Mouse (Mus musculus): ENCODE measurements at regions not wholly inside any gene's neighbourhood (a gene's known extent, or its start where the extent isn't known, plus 50 kb on each side); places are given as distances from the start of the nearest gene placed in this dataset.

- WGBS = 87% methylated on average over 5 of the region's 5 CpGs
- no peak overlapping the region for H3K9ac ChIP-seq (ENCODE audit: low read depth, low read length)
- no peak overlapping the region for H3K4me3 ChIP-seq (ENCODE audit: low read depth, low read length)
- no peak for ATAC-seq
- H3K27me3 ChIP-seq (ENCODE audit: control insufficient read depth, insufficient read depth, low read depth, low read length) = no peaks in the 10 kb centered on the region
- no peaks in the 10 kb centered on the region for H3K4me1 ChIP-seq (ENCODE audit: control insufficient read depth, insufficient read depth, low read length)
- H3K36me3 ChIP-seq (ENCODE audit: control insufficient read depth, insufficient read depth, low read length) = no peaks in the 10 kb centered on the region
- no peak overlapping the region for H3K4me2 ChIP-seq (ENCODE audit: low read length)
- H3K27ac ChIP-seq (ENCODE audit: low read length) = no peak overlapping the region
- no peaks in the 10 kb centered on the region for H3K9me3 ChIP-seq (replicated peaks; ENCODE audit: control insufficient read depth, low read length, poor library complexity, severe bottlenecking)
These were observed 638.5 kb upstream of the Arid1b start for GRCm38 (mm10) chr17:4355506-4356218.

GRCm38 (mm10) chr17:4360413-4361320 is 633.5 kb upstream of the Arid1b start:
- WGBS = 61% methylated on average over 4 of the region's 4 CpGs

GRCm38 (mm10) chr17:4365811-4366210 is 628.3 kb upstream of the Arid1b start:
- H3K9ac ChIP-seq (ENCODE audit: low read depth, low read length) = no peak overlapping the region
- no peak overlapping the region for H3K4me3 ChIP-seq (ENCODE audit: low read depth, low read length)
- H3K27me3 ChIP-seq (ENCODE audit: control insufficient read depth, insufficient read depth, low read depth, low read length) = no peaks in the 10 kb centered on the region
- H3K27ac ChIP-seq (ENCODE audit: low read length) = no peak overlapping the region
- no peaks in the 10 kb centered on the region for H3K36me3 ChIP-seq (ENCODE audit: control insufficient read depth, insufficient read depth, low read length)
- ATAC-seq = no peak
- no peaks in the 10 kb centered on the region for H3K4me1 ChIP-seq (ENCODE audit: control insufficient read depth, insufficient read depth, low read length)
- H3K4me2 ChIP-seq (ENCODE audit: low read length) = no peak overlapping the region
- H3K9me3 ChIP-seq (replicated peaks; ENCODE audit: control insufficient read depth, low read length, poor library complexity, severe bottlenecking) = no peaks in the 10 kb centered on the region

More at GRCm38 (mm10) chr17:4360413-4361320, 633.5 kb upstream of the Arid1b start:
- no peaks in the 10 kb centered on the region for H3K9me3 ChIP-seq (replicated peaks; ENCODE audit: control insufficient read depth, low read length, poor library complexity, severe bottlenecking)
- H3K36me3 ChIP-seq (ENCODE audit: control insufficient read depth, insufficient read depth, low read length) = no peaks in the 10 kb centered on the region
- no peak overlapping the region for H3K4me2 ChIP-seq (ENCODE audit: low read length)
- no peak for ATAC-seq
- no peak overlapping the region for H3K27ac ChIP-seq (ENCODE audit: low read length)
- H3K4me3 ChIP-seq (ENCODE audit: low read depth, low read length) = no peak overlapping the region
- no peaks in the 10 kb centered on the region for H3K27me3 ChIP-seq (ENCODE audit: control insufficient read depth, insufficient read depth, low read depth, low read length)
- no peaks in the 10 kb centered on the region for H3K4me1 ChIP-seq (ENCODE audit: control insufficient read depth, insufficient read depth, low read length)
- H3K9ac ChIP-seq (ENCODE audit: low read depth, low read length) = no peak overlapping the region

- Histone ChIP-seq H3K9me3 (replicated peaks; ENCODE audit: control insufficient read depth, low read length, poor library complexity, severe bottlenecking) (no peaks in the 10 kb centered on the region), H3K36me3 (ENCODE audit: control insufficient read depth, insufficient read depth, low read length) (no peaks in the 10 kb centered on the region), H3K27ac (ENCODE audit: low read length) (no peak overlapping the region), H3K27me3 (ENCODE audit: control insufficient read depth, insufficient read depth, low read depth, low read length) (no peaks in the 10 kb centered on the region), H3K4me3 (ENCODE audit: low read depth, low read length) (no peak overlapping the region), H3K4me1 (ENCODE audit: control insufficient read depth, insufficient read depth, low read length) (no peaks in the 10 kb centered on the region; the same call in 1 of the 2 replicates), H3K4me2 (ENCODE audit: low read length) (no peak overlapping the region), H3K9ac (ENCODE audit: low read depth, low read length) (no peak overlapping the region)
- 92% methylated on average over 1 of the region's 1 CpGs for WGBS
- ATAC-seq = no peak
These were observed 613.7 kb upstream of the Arid1b start for GRCm38 (mm10) chr17:4380449-4380848.

GRCm38 (mm10) chr17:4380873-4381272 is 613.3 kb upstream of the Arid1b start:
- H3K4me3 ChIP-seq (ENCODE audit: low read depth, low read length) = no peak overlapping the region
- H3K9ac ChIP-seq (ENCODE audit: low read depth, low read length) = no peak overlapping the region
- no peaks in the 10 kb centered on the region for H3K9me3 ChIP-seq (replicated peaks; ENCODE audit: control insufficient read depth, low read length, poor library complexity, severe bottlenecking)

GRCm38 (mm10) chr17:4381896-4382685 is 612.0 kb upstream of the Arid1b start:
- ATAC-seq = no peak
- WGBS = 73% methylated on average over 13 of the region's 13 CpGs
- Histone ChIP-seq H3K27me3 (ENCODE audit: control insufficient read depth, insufficient read depth, low read depth, low read length) (no peaks in the 10 kb centered on the region), H3K9me3 (replicated peaks; ENCODE audit: control insufficient read depth, low read length, poor library complexity, severe bottlenecking) (no peaks in the 10 kb centered on the region), H3K4me1 (ENCODE audit: control insufficient read depth, insufficient read depth, low read length) (no peaks in the 10 kb centered on the region; the same call in 1 of the 2 replicates), H3K36me3 (ENCODE audit: control insufficient read depth, insufficient read depth, low read length) (no peaks in the 10 kb centered on the region), H3K9ac (ENCODE audit: low read depth, low read length) (no peak overlapping the region), H3K4me3 (ENCODE audit: low read depth, low read length) (no peak overlapping the region), H3K27ac (ENCODE audit: low read length) (no peak overlapping the region), H3K4me2 (ENCODE audit: low read length) (no peak overlapping the region)

More at GRCm38 (mm10) chr17:4380873-4381272, 613.3 kb upstream of the Arid1b start:
- Histone ChIP-seq H3K4me1 (ENCODE audit: control insufficient read depth, insufficient read depth, low read length) (no peaks in the 10 kb centered on the region; the same call in 1 of the 2 replicates), H3K36me3 (ENCODE audit: control insufficient read depth, insufficient read depth, low read length) (no peaks in the 10 kb centered on the region), H3K4me2 (ENCODE audit: low read length) (no peak overlapping the region), H3K27me3 (ENCODE audit: control insufficient read depth, insufficient read depth, low read depth, low read length) (no peaks in the 10 kb centered on the region), H3K27ac (ENCODE audit: low read length) (no peak overlapping the region)
- no peak for ATAC-seq

- no peaks in the 10 kb centered on the region; the same call in 1 of the 2 replicates for H3K4me1 ChIP-seq (ENCODE audit: control insufficient read depth, insufficient read depth, low read length)
- no peak overlapping the region for H3K4me2 ChIP-seq (ENCODE audit: low read length)
- no peaks in the 10 kb centered on the region for H3K27me3 ChIP-seq (ENCODE audit: control insufficient read depth, insufficient read depth, low read depth, low read length)
- no peak for ATAC-seq
- H3K9me3 ChIP-seq (replicated peaks; ENCODE audit: control insufficient read depth, low read length, poor library complexity, severe bottlenecking) = no peaks in the 10 kb centered on the region
- no peak overlapping the region for H3K4me3 ChIP-seq (ENCODE audit: low read depth, low read length)
- H3K36me3 ChIP-seq (ENCODE audit: control insufficient read depth, insufficient read depth, low read length) = no peaks in the 10 kb centered on the region
- H3K27ac ChIP-seq (ENCODE audit: low read length) = no peak overlapping the region
- no peak overlapping the region for H3K9ac ChIP-seq (ENCODE audit: low read depth, low read length)
These were observed 611.4 kb upstream of the Arid1b start for GRCm38 (mm10) chr17:4382716-4383115.

- H3K4me1 ChIP-seq (ENCODE audit: control insufficient read depth, insufficient read depth, low read length) = no peaks in the 10 kb centered on the region
- H3K27me3 ChIP-seq (ENCODE audit: control insufficient read depth, insufficient read depth, low read depth, low read length) = no peaks in the 10 kb centered on the region
- no peak overlapping the region for H3K27ac ChIP-seq (ENCODE audit: low read length)
- no peaks in the 10 kb centered on the region for H3K36me3 ChIP-seq (ENCODE audit: control insufficient read depth, insufficient read depth, low read length)
- WGBS = 53% methylated on average over 4 of the region's 4 CpGs
- no peak overlapping the region for H3K9ac ChIP-seq (ENCODE audit: low read depth, low read length)
- H3K4me2 ChIP-seq (ENCODE audit: low read length) = no peak overlapping the region
- H3K9me3 ChIP-seq (replicated peaks; ENCODE audit: control insufficient read depth, low read length, poor library complexity, severe bottlenecking) = no peaks in the 10 kb centered on the region
- no peak overlapping the region for H3K4me3 ChIP-seq (ENCODE audit: low read depth, low read length)
- no peak for ATAC-seq
These were observed 606.5 kb upstream of the Arid1b start for GRCm38 (mm10) chr17:4387616-4388015.
